Mouse (Mus musculus) hindbrain, embryonic 15.5 days (tissue): ENCODE results near the gene Lrrc4b. TPM values are rescaled to one million over a fixed set of nuclear protein-coding genes. Genes with fewer than 3 reads are reported as not detected.
A peak's percentile ranks its signal among the peaks of the same experiment; 100 is the strongest.

Experiments used
- ATAC-seq: fragments of 200-750 bp; cut with Nextera tagmentation; 2 replicates; pipeline ENCODE4 v1.8.0; 2017; ENCODE audit warnings: low read depth, moderate number of reproducible peaks, moderate TSS enrichment; ENCODE audit not compliant: low FRiP score
- H3K27ac ChIP-seq: fragments of 300-500 bp; sonication (generic); replicated peaks from 2 replicates; pipeline ENCODE4 v1.5.1; 2015; ENCODE audit warnings: mild to moderate bottlenecking, inconsistent platforms
- H3K27me3 ChIP-seq: fragments of 300-500 bp; sonication (generic); 2 replicates; pipeline ENCODE4 v1.6.1; 2015; ENCODE audit warnings: control low read depth, inconsistent platforms
- H3K36me3 ChIP-seq: fragments of 300-500 bp; sonication (generic); 2 replicates; pipeline ENCODE4 v1.6.1; 2015; ENCODE audit warnings: control low read depth, inconsistent platforms
- H3K4me1 ChIP-seq: fragments of 300-500 bp; sonication (generic); replicated peaks from 2 replicates; pipeline ENCODE4 v1.6.1; 2015; ENCODE audit warnings: control low read depth, inconsistent platforms
- H3K4me2 ChIP-seq: fragments of 300-500 bp; sonication (generic); 2 replicates; pipeline ENCODE4 v1.6.1; 2015; ENCODE audit warnings: moderate library complexity, mild to moderate bottlenecking, inconsistent platforms
- H3K4me3 ChIP-seq: fragments of 300-500 bp; sonication (generic); 2 replicates; pipeline ENCODE4 v1.5.1; 2015; ENCODE audit warnings: mild to moderate bottlenecking, inconsistent platforms
- H3K9ac ChIP-seq: fragments of 300-500 bp; sonication (generic); 2 replicates; pipeline ENCODE4 v1.6.1; 2015; ENCODE audit warnings: inconsistent platforms
- H3K9me3 ChIP-seq: fragments of 300-500 bp; sonication (generic); 2 replicates; pipeline ENCODE4 v1.6.1; 2016; ENCODE audit warnings: control low read depth, inconsistent platforms
- WGBS: fragments of 180-500 bp; shearing (Covaris S2); methylation state at CpG from one replicate; pipeline ENCODE4 v1.1.7; 2015; 5-methylcytosine and 5-hydroxymethylcytosine counted together
- microRNA-seq: library from miRNA; unstranded; fragments of <30 nt; microRNA quantifications from one replicate; pipeline ENCODE4, GENCODE M21; 2016
- polyA plus RNA-seq: library from polyadenylated mRNA; unstranded; fragments of >200 nt; fragmentation: Nextera tagmentation; extraction: Ambion mirVana; gene quantifications from 2 replicates; pipeline ENCODE4 v1.2.1, GENCODE M21; 2015

Gene Lrrc4b
- polyA plus RNA-seq, 1 experiment from 2014 or later: 16.9 TPM

DNA sequence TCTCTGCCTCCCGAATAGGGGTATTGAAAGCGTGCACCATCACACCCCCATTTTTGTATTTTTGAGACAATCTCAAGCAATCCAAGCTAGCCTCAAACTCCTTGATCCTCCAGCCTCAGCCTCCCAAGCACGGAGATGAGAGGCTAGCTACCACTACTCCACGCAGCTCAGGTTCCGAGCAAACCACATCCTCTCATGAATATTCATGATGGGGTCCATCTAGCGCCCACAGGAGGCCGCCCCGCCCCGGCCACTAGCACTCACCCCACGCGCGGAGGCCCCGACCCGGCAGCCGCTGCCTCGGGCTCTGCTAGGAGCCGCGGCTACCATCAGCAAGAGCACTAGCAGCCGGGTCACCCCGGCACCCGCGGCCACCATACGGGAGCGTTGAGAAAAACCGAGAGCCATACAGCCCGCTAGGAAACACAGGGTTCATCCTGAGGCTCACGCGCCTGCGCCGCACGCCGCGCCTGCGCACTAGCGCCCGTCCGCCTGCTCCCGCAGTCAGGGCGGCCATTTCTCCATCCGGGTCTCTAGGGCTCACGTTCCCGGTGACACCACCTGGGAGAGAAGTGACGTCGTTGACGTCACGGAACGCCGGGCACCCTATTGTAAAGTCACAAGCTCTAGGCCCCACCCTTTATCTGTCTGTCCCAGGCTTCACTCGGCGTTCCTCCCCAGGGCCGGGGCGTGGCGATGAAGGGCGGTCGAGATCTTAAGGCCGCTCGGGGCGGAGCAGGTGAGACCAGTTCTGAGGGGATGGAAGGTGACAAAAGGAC lies 67.4 kb downstream of the Lrrc4b start, which contains the start of the genes Emc10 and Fam71e1:
Gene Emc10, minus strand, starts transcription at position 538 of the 779 bp plus-strand sequence.
Gene Fam71e1, plus strand, starts transcription at position 590 of the 779 bp plus-strand sequence.
- WGBS: 1% methylated on average over 58 of the region's 58 CpGs
- Histone ChIP-seq H3K36me3 (peaks cover 20% of the 10 kb centered on the region), H3K9me3 (no peaks in the 10 kb centered on the region), H3K9ac (peak within 1 kb of the TSS; percentile 95), H3K4me2 (peak within 1 kb of the TSS; percentile 88), H3K4me1 (peaks cover 25% of the 10 kb centered on the region), H3K4me3 (peak within 1 kb of the TSS; percentile 86), H3K27me3 (no peaks in the 10 kb centered on the region), H3K27ac (peak within 1 kb of the TSS; percentile 98)
- ATAC-seq: peak; percentile 97

DNA sequence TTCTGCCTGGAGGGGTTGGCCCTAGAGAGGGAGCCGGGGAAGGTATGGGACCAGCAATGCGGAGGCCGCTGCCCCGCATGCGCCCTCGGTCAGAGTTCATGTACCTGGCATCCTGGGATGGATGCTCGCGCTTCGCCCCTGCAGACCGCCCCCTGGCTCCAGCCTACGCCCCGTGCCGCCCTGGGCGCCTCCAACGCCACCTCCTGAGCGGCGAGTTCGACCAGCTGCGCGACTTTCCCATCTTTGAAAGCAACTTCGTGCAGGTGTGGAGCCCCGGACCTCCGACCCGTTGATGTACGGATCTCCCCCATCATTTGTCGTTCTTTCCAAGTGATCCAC lies 67.9 kb downstream of the Lrrc4b start:
- no peak for ATAC-seq
- H3K27me3 ChIP-seq: no peaks in the 10 kb centered on the region
- H3K4me2 ChIP-seq: peak overlapping the region; percentile 88
- H3K4me3 ChIP-seq: peak overlapping the region; percentile 86
- peaks cover 25% of the 10 kb centered on the region for H3K4me1 ChIP-seq
- H3K9me3 ChIP-seq: no peaks in the 10 kb centered on the region
- WGBS: under 1% methylated on average over 24 of the region's 26 CpGs
- peak overlapping the region; percentile 95 for H3K9ac ChIP-seq
- H3K36me3 ChIP-seq: peaks cover 15% of the 10 kb centered on the region
- H3K27ac ChIP-seq: peak overlapping the region; percentile 98

DNA sequence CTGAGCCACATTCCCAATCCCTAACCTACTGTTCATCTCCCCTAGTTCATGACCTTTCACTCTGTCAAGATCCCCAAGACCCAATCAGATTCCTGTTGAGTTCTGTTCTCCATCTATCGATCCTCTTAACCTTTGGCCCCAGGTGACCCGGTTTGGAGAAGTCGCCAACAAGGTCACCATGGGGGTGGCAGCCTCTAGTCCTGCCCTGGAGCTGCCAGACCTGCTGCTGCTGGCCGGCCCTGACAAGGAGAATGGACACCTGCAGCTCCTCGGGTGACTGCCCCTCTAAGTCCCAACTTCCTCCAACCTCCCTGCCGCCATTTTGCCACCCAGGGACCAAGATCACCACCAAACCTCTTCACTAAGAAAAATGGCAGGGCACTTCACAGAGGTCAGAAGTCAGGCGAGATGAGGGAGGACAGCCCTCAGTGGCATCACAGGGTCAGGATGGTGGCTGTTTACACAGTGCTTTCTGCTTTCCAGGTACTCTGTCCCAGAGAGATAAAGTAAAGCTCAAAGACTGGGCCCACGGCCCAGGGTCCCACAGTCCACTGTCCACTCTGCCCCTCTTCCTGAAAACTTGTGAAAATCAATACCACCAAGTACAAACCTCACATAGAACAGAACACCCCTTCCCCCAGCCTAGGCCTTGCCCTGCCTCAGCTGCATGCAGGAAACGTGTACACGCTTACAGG lies 68.7 kb downstream of the Lrrc4b start:
- peaks cover 11% of the 10 kb centered on the region for H3K36me3 ChIP-seq
- H3K4me2 ChIP-seq: peak overlapping the region; percentile 88
- peak overlapping the region; percentile 86 for H3K4me3 ChIP-seq
- peaks cover 25% of the 10 kb centered on the region for H3K4me1 ChIP-seq
- no peaks in the 10 kb centered on the region for H3K9me3 ChIP-seq
- peak overlapping the region; percentile 95 for H3K9ac ChIP-seq
- peak overlapping the region; percentile 98; the same call in 1 of the 2 replicates for H3K27ac ChIP-seq
- no peak for ATAC-seq
- 84% methylated on average over 10 of the region's 10 CpGs for WGBS
- no peaks in the 10 kb centered on the region for H3K27me3 ChIP-seq

GRCm38 (mm10) chr7:44498922-44499321 lies 70.1 kb downstream of the Lrrc4b start:
- Histone ChIP-seq H3K4me3 (no peak overlapping the region), H3K4me1 (peaks cover 25% of the 10 kb centered on the region), H3K9ac (no peak overlapping the region), H3K27ac (no peak overlapping the region), H3K4me2 (no peak overlapping the region), H3K9me3 (no peaks in the 10 kb centered on the region), H3K36me3 (no peaks in the 10 kb centered on the region), H3K27me3 (no peaks in the 10 kb centered on the region)
- WGBS: 76% methylated on average over 1 of the region's 1 CpGs
- no peak for ATAC-seq

GRCm38 (mm10) chr7:44500046-44500445 lies 71.2 kb downstream of the Lrrc4b start:
- 59% methylated on average over 20 of the region's 20 CpGs for WGBS
- Histone ChIP-seq H3K4me2 (no peak overlapping the region), H3K9me3 (no peaks in the 10 kb centered on the region), H3K4me3 (no peak overlapping the region), H3K27me3 (no peaks in the 10 kb centered on the region), H3K36me3 (no peaks in the 10 kb centered on the region), H3K9ac (no peak overlapping the region), H3K4me1 (peaks cover 18% of the 10 kb centered on the region), H3K27ac (no peak overlapping the region)
- ATAC-seq: no peak

- Histone ChIP-seq H3K4me3 (no peak overlapping the region), H3K27me3 (no peaks in the 10 kb centered on the region), H3K9me3 (no peaks in the 10 kb centered on the region), H3K4me2 (no peak overlapping the region), H3K4me1 (peaks cover 11% of the 10 kb centered on the region), H3K27ac (no peak overlapping the region), H3K9ac (no peak overlapping the region), H3K36me3 (no peaks in the 10 kb centered on the region)
- 37% methylated on average over 5 of the region's 5 CpGs for WGBS
- ATAC-seq: no peak
Observed at GRCm38 (mm10) chr7:44501563-44502115, 72.8 kb downstream of the Lrrc4b start.

- no peak overlapping the region for H3K9ac ChIP-seq
- no peak overlapping the region for H3K4me2 ChIP-seq
- no peaks in the 10 kb centered on the region for H3K9me3 ChIP-seq
- no peak for ATAC-seq
- H3K27ac ChIP-seq: no peak overlapping the region
- 0 out of 2 replicates have a peak, but pooled peaks cover 3% of the 10 kb centered on the region for H3K27me3 ChIP-seq
- no peaks in the 10 kb centered on the region for H3K4me1 ChIP-seq
- no peaks in the 10 kb centered on the region for H3K36me3 ChIP-seq
- H3K4me3 ChIP-seq: no peak overlapping the region
Observed at GRCm38 (mm10) chr7:44507491-44507890, 78.7 kb downstream of the Lrrc4b start.

Small RNA genes within 50 kb of the gene (microRNA-seq; reads per million reads assigned to microRNA genes)
- gene Mir7052: not detected

Other genes starting within 250 kb of the Lrrc4b start
- not detected in 2 replicates for gene Klk1b24, start 240.8 kb upstream of the Lrrc4b start, polyA plus RNA-seq
- gene Klk1b3, start 230.8 kb upstream of the Lrrc4b start, polyA plus RNA-seq: not detected in 2 replicates
- not detected in 2 replicates for gene Klk1b4, start 221.6 kb upstream of the Lrrc4b start, polyA plus RNA-seq
- not detected in 2 replicates for gene Klk1b5, start 213.1 kb upstream of the Lrrc4b start, polyA plus RNA-seq
- not detected in 2 replicates for gene Klk1, start 203.7 kb upstream of the Lrrc4b start, polyA plus RNA-seq
- gene Gm36864, start 192.8 kb upstream of the Lrrc4b start, polyA plus RNA-seq: 0.17 TPM in 1 of 2 replicates, not detected in the other
- 1.1 and 1.2 TPM in 2 replicates for gene 1700028J19Rik, start 182.3 kb upstream of the Lrrc4b start, polyA plus RNA-seq
- 193 and 221 TPM in 2 replicates for gene 2410002F23Rik, start 182.3 kb upstream of the Lrrc4b start, polyA plus RNA-seq
- gene Acp4, start 171.6 kb upstream of the Lrrc4b start, polyA plus RNA-seq: not detected in 2 replicates
- 1.2 TPM in 1 of 2 replicates, not detected in the other for gene Gm15517, start 167.6 kb upstream of the Lrrc4b start, polyA plus RNA-seq
- 3.0 and 3.4 TPM in 2 replicates for gene Clec11a, start 122.1 kb upstream of the Lrrc4b start, polyA plus RNA-seq
- gene Shank1, start 118.8 kb upstream of the Lrrc4b start, polyA plus RNA-seq: 38.7 and 42.3 TPM in 2 replicates
- gene Syt3, start 44.9 kb upstream of the Lrrc4b start, polyA plus RNA-seq: 58.9 and 68.8 TPM in 2 replicates
- 2.8 and 2.9 TPM in 2 replicates for gene 1700008O03Rik, start 43.2 kb upstream of the Lrrc4b start, polyA plus RNA-seq
- 3.7 and 5.0 TPM in 2 replicates for gene Aspdh, start 36.4 kb downstream of the Lrrc4b start, polyA plus RNA-seq
- 44.0 and 45.7 TPM in 2 replicates for gene Josd2, start 39.0 kb downstream of the Lrrc4b start, polyA plus RNA-seq
- gene Emc10, start 67.5 kb downstream of the Lrrc4b start, polyA plus RNA-seq: 148 and 165 TPM in 2 replicates
- gene Fam71e1, start 67.6 kb downstream of the Lrrc4b start, polyA plus RNA-seq: 21.3 and 23.6 TPM in 2 replicates
- 0.10 and 0.18 TPM in 2 replicates for gene Mybpc2, start 95.6 kb downstream of the Lrrc4b start, polyA plus RNA-seq
- gene Spib, start 103.1 kb downstream of the Lrrc4b start, polyA plus RNA-seq: not detected in 2 replicates
- gene Pold1, start 119.8 kb downstream of the Lrrc4b start, polyA plus RNA-seq: 27.5 and 29.4 TPM in 2 replicates
- gene Nr1h2, start 124.9 kb downstream of the Lrrc4b start, polyA plus RNA-seq: 60.3 and 70.4 TPM in 2 replicates
- gene Napsa, start 143.4 kb downstream of the Lrrc4b start, polyA plus RNA-seq: 2.1 and 2.2 TPM in 2 replicates
- 6.7 and 6.8 TPM in 2 replicates for gene Kcnc3, start 161.6 kb downstream of the Lrrc4b start, polyA plus RNA-seq
- 3.3 and 4.4 TPM in 2 replicates for gene Myh14, start 241.8 kb downstream of the Lrrc4b start, polyA plus RNA-seq